8 mouse cellular contexts compared by ENCODE assay signal in genomic region chr8:111933348-111934076, GRCm38 (mm10). TPM values are rescaled to one million over a fixed set of nuclear protein-coding genes. Genes with fewer than 3 reads are reported as not detected.
DNase-seq lines count a peak whose midpoint lies in the region; ATAC-seq lines count a peak whose summit lies in the region.

TSS of gene Tmem231 (minus strand) at chr8:111933881.

- peak within 1 kb of the TSS; percentile 86 for H3K9ac ChIP-seq in hindbrain, embryonic 11.5 days (ENCODE audit: low read depth, low read length)

- no peaks in the 10 kb centered on the region for H3K9me3 ChIP-seq in hindbrain, embryonic 11.5 days (ENCODE audit: control insufficient read depth, low read length)

- WGBS in hindbrain, embryonic 11.5 days, result under 1% methylated on average over 53 of the region's 53 CpGs

- H3K27ac ChIP-seq in hindbrain, embryonic 11.5 days (ENCODE audit: low read depth, low read length), result peak within 1 kb of the TSS; percentile 86

- H3K36me3 ChIP-seq in hindbrain, embryonic 11.5 days (ENCODE audit: control insufficient read depth, insufficient read depth, low read length), result no peaks in the 10 kb centered on the region

- H3K27me3 ChIP-seq in hindbrain, embryonic 11.5 days (ENCODE audit: control insufficient read depth, insufficient read depth, low read length), result no peaks in the 10 kb centered on the region

- H3K4me3 ChIP-seq in hindbrain, embryonic 11.5 days (ENCODE audit: low read depth, low read length), result peak within 1 kb of the TSS; percentile 77

- ATAC-seq in hindbrain, embryonic 11.5 days (ENCODE audit: low FRiP score), result peak; percentile 99

- H3K4me2 ChIP-seq in hindbrain, embryonic 11.5 days (replicated peaks; ENCODE audit: low read depth, low read length), result peak within 1 kb of the TSS; percentile 80

- DNase-seq in R1 (ENCODE audit: low read depth, low spot score), result peak; percentile 99
- peak; percentile 94 to 97 for DNase-seq in cerebellum, postnatal 10 days
- DNase-seq in frontal cortex, postnatal 10 days (ENCODE audit: low spot score in 2 of 2), result peak; percentile 90 to 91
- peak; percentile 93 for DNase-seq in hindbrain, embryonic 11.5 days (ENCODE audit: low spot score)
- DNase-seq in layer of hippocampus, postnatal 25 days (ENCODE audit: extremely low spot score in 1 of 2, low spot score in 1 of 2), result peak; percentile 73 to 78
- peak; percentile 88 for DNase-seq in lung, postnatal 14 days
- peak; percentile 70 for DNase-seq in retina, adult 2 months (ENCODE audit: low read depth, low spot score)
- DNase-seq in thymus, postnatal 25 days, result peak; percentile 85

- peaks cover 3% of the 10 kb centered on the region; the same call in 1 of the 2 replicates for H3K4me1 ChIP-seq in hindbrain, embryonic 11.5 days (replicated peaks; ENCODE audit: control insufficient read depth, insufficient read depth, low read length)

RNA-seq across cellular contexts. Expression of gene Tmem231, which starts in this region (rescaled TPM):
- polyA plus RNA-seq in hindbrain, embryonic 11.5 days (2014; fragmentation: Nextera tagmentation; extraction: Ambion mirVana), result 13.8 and 16.1 TPM in 2 replicates
- total RNA-seq in layer of hippocampus, postnatal 25 days (2021), result 10 to 100 TPM; 11.2 to 11.5 TPM

Comparison
In these comparisons a context has a peak if more than half of its experiments do, and no peak if none do; other contexts are left out.
1. Peak in every context shown above with its lines: DNase-seq, ATAC-seq, H3K4me3 ChIP-seq and H3K27ac ChIP-seq.